Mouse (Mus musculus): Measurements from ENCODE around the gene Ttc33.

DNA sequence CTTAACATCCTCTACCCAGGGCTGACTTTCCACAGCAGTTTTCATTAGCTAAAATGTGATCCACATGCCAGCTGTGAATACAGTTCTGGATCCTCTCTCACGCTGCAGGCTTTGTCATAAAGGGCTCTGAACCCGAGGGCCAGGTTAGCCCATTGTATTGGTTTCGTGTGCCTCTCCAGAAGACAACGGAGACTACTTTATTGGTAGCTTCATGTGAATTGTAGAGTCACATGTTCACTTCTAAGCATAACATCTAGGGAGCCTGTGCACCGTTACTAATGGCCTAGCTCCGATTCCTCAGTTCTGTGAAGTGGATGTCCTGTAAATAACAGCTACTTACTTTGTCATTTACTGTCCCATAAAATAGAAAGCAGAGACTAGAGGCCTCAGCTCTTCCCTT is 55.0 kb downstream of the Ttc33 start:
- TF ChIP-seq CTCF (IDR thresholded peaks at IDR 0.05; ENCODE audit: low read depth) (no peak), EP300 (IDR thresholded peaks at IDR 0.05; ENCODE audit: low read depth) (no peak)

Data from heart, postnatal 0 days (tissue).